Mouse (Mus musculus): ENCODE results near the gene Pitpnc1.

DNA sequence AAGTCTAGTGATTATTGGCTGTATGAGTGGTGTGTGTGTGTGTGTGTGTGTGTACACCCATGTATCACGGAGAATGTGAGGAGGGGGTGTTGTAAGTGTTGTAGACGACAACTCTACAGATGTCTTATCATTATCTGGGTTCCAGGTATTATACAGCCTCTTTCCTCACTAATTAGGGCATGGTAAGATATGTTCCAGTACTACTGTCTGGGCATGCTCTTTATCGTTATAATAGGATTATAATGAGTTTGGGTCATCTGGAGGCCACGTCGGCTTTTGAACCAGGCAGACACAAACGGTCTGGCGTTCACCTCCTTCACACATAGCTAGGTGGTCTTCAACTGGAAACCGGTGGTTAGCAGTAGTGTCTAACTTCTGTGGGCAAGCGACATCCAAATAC lies 58.9 kb downstream of the Pitpnc1 start:
- TF ChIP-seq E2F4 (IDR thresholded peaks at IDR 0.05; ENCODE audit: insufficient replicate concordance, low read depth, low read length), result no peak
- no peak for TF ChIP-seq ZNF384 (IDR thresholded peaks at IDR 0.05; ENCODE audit: low read depth, low read length)
- TF ChIP-seq POLR2A (IDR thresholded peaks at IDR 0.05; ENCODE audit: low read depth, low read length), result no peak
- no peak for TF ChIP-seq MXI1 (IDR thresholded peaks at IDR 0.05; ENCODE audit: low read depth, low read length)
